Mouse (Mus musculus): ENCODE data around the gene Ppp4c. TPM values are rescaled to one million over a fixed set of nuclear protein-coding genes. Genes with fewer than 3 reads are reported as not detected.
A peak's percentile ranks its signal among the peaks of the same experiment; 100 is the strongest.
"Not testable (repeated sequence)": the region's sequence is repeated elsewhere in the genome, so short reads cannot be mapped to it uniquely, and the experiment has no call there.

The Ppp4c gene
- polyA plus RNA-seq, 1 experiment from 2014 or later, result 151 TPM

- Histone ChIP-seq H3K36me3 (ENCODE audit: insufficient read depth, low read length) (0 out of 2 replicates have a peak, but pooled peaks cover 7% of the 10 kb centered on the region), H3K9me3 (ENCODE audit: low read length) (no peaks in the 10 kb centered on the region), H3K27ac (ENCODE audit: low read length) (peak overlapping the region; percentile 43), H3K4me2 (replicated peaks; ENCODE audit: low read depth, low read length) (peak overlapping the region; percentile 72), H3K9ac (replicated peaks; ENCODE audit: low read depth) (0 out of 2 replicates have a peak overlapping the region, but pooled peaks have one; percentile 16), H3K27me3 (replicated peaks; ENCODE audit: insufficient read depth, low read length) (no peaks in the 10 kb centered on the region), H3K4me3 (ENCODE audit: low read depth, low read length) (peak overlapping the region; percentile 28), H3K4me1 (ENCODE audit: insufficient read depth, low read depth, low read length) (peaks cover 29% of the 10 kb centered on the region)
- DNase-seq (ENCODE audit: low spot score) (peak; percentile 91), ATAC-seq (peak; percentile 54)
- no peak for TF ChIP-seq EP300 (IDR thresholded peaks at IDR 0.05)
- TF ChIP-seq CTCF (IDR thresholded peaks at IDR 0.05), result peak; percentile 93
- WGBS, result 1% methylated on average over 21 of the region's 21 CpGs
Observed at GRCm38 (mm10) chr7:126779983-126780970, 12.0 kb downstream of the Ppp4c start.

- Histone ChIP-seq H3K27ac (ENCODE audit: low read length) (peak overlapping the region; percentile 43; the same call in 1 of the 2 replicates), H3K4me1 (ENCODE audit: insufficient read depth, low read depth, low read length) (peaks cover 29% of the 10 kb centered on the region)
- ATAC-seq; H3K9ac ChIP-seq (replicated peaks; ENCODE audit: low read depth); H3K4me2 ChIP-seq (replicated peaks; ENCODE audit: low read depth, low read length); H3K9me3 ChIP-seq (ENCODE audit: low read length); DNase-seq (ENCODE audit: low spot score); H3K4me3 ChIP-seq (ENCODE audit: low read depth, low read length); H3K27me3 ChIP-seq (replicated peaks; ENCODE audit: insufficient read depth, low read length); H3K36me3 ChIP-seq (ENCODE audit: insufficient read depth, low read length): not testable (repeated sequence)
- 83% methylated on average over 7 of the region's 7 CpGs for WGBS
Observed at GRCm38 (mm10) chr7:126779101-126779500, 13.2 kb downstream of the Ppp4c start.

- Histone ChIP-seq H3K4me2 (replicated peaks; ENCODE audit: low read depth, low read length) (peak overlapping the region; percentile 94), H3K27me3 (replicated peaks; ENCODE audit: insufficient read depth, low read length) (no peaks in the 10 kb centered on the region), H3K36me3 (ENCODE audit: insufficient read depth, low read length) (no peaks in the 10 kb centered on the region), H3K4me3 (ENCODE audit: low read depth, low read length) (no peak overlapping the region; the same call in 1 of the 2 replicates), H3K4me1 (ENCODE audit: insufficient read depth, low read depth, low read length) (peaks cover 29% of the 10 kb centered on the region), H3K9ac (replicated peaks; ENCODE audit: low read depth) (peak overlapping the region; percentile 98), H3K9me3 (ENCODE audit: low read length) (no peaks in the 10 kb centered on the region), H3K27ac (ENCODE audit: low read length) (peak overlapping the region; percentile 94; the same call in 1 of the 2 replicates)
- ATAC-seq (no peak), DNase-seq (ENCODE audit: low spot score) (no peak)
- TF ChIP-seq EP300 (IDR thresholded peaks at IDR 0.05), result no peak
- no peak for TF ChIP-seq CTCF (IDR thresholded peaks at IDR 0.05)
- WGBS, result 71% methylated on average over 3 of the region's 3 CpGs
Observed at GRCm38 (mm10) chr7:126778147-126778546, 14.1 kb downstream of the Ppp4c start.

GRCm38 (mm10) chr7:126777476-126777875 is 14.8 kb downstream of the Ppp4c start:
- Histone ChIP-seq H3K4me1 (ENCODE audit: insufficient read depth, low read depth, low read length) (peaks cover 29% of the 10 kb centered on the region), H3K4me2 (replicated peaks; ENCODE audit: low read depth, low read length) (peak overlapping the region; percentile 94), H3K27ac (ENCODE audit: low read length) (peak overlapping the region; percentile 94), H3K9me3 (ENCODE audit: low read length) (no peaks in the 10 kb centered on the region), H3K9ac (replicated peaks; ENCODE audit: low read depth) (peak overlapping the region; percentile 98), H3K36me3 (ENCODE audit: insufficient read depth, low read length) (no peaks in the 10 kb centered on the region), H3K4me3 (ENCODE audit: low read depth, low read length) (peak overlapping the region; percentile 93), H3K27me3 (replicated peaks; ENCODE audit: insufficient read depth, low read length) (no peaks in the 10 kb centered on the region)
- 38% methylated on average over 10 of the region's 10 CpGs for WGBS
- TF ChIP-seq EP300 (IDR thresholded peaks at IDR 0.05), result no peak
- TF ChIP-seq CTCF (IDR thresholded peaks at IDR 0.05), result no peak
- ATAC-seq (no peak), DNase-seq (ENCODE audit: low spot score) (peak; percentile 57)

- no peaks in the 10 kb centered on the region for H3K27me3 ChIP-seq (replicated peaks; ENCODE audit: insufficient read depth, low read length)
- H3K4me1 ChIP-seq (ENCODE audit: insufficient read depth, low read depth, low read length), result peaks cover 29% of the 10 kb centered on the region
- H3K36me3 ChIP-seq (ENCODE audit: insufficient read depth, low read length), result no peaks in the 10 kb centered on the region
- peak; percentile 29; the same call in 1 of the 2 replicates for TF ChIP-seq EP300 (IDR thresholded peaks at IDR 0.05)
- no peak for TF ChIP-seq CTCF (IDR thresholded peaks at IDR 0.05)
- H3K4me3 ChIP-seq (ENCODE audit: low read depth, low read length), result peak within 1 kb of the TSS; percentile 93
- DNase-seq (ENCODE audit: low spot score) (peak; percentile 98), ATAC-seq (peak; percentile 93)
- peak within 1 kb of the TSS; percentile 98 for H3K9ac ChIP-seq (replicated peaks; ENCODE audit: low read depth)
- WGBS, result under 1% methylated on average over 16 of the region's 37 CpGs
- H3K27ac ChIP-seq (ENCODE audit: low read length), result peak within 1 kb of the TSS; percentile 94
- H3K4me2 ChIP-seq (replicated peaks; ENCODE audit: low read depth, low read length), result peak within 1 kb of the TSS; percentile 94
- no peaks in the 10 kb centered on the region for H3K9me3 ChIP-seq (ENCODE audit: low read length)
Observed at GRCm38 (mm10) chr7:126776598-126777057, 15.7 kb downstream of the Ppp4c start, which contains the start of gene Ypel3. Gene Ypel3 (plus strand): TSS chr7:126776955.

- peaks cover 25% of the 10 kb centered on the region for H3K4me1 ChIP-seq (ENCODE audit: insufficient read depth, low read depth, low read length)
- 48% methylated on average over 3 of the region's 3 CpGs for WGBS
- ATAC-seq (peak; percentile 34), DNase-seq (ENCODE audit: low spot score) (peak; percentile 67)
- H3K27ac ChIP-seq (ENCODE audit: low read length), result peak overlapping the region; percentile 94
- no peaks in the 10 kb centered on the region for H3K27me3 ChIP-seq (replicated peaks; ENCODE audit: insufficient read depth, low read length)
- no peak overlapping the region for H3K4me3 ChIP-seq (ENCODE audit: low read depth, low read length)
- H3K4me2 ChIP-seq (replicated peaks; ENCODE audit: low read depth, low read length), result peak overlapping the region; percentile 94; the same call in 1 of the 2 replicates
- no peak for TF ChIP-seq CTCF (IDR thresholded peaks at IDR 0.05)
- H3K36me3 ChIP-seq (ENCODE audit: insufficient read depth, low read length), result peaks cover 4% of the 10 kb centered on the region; the same call in 1 of the 2 replicates
- H3K9ac ChIP-seq (replicated peaks; ENCODE audit: low read depth), result no peak overlapping the region
- H3K9me3 ChIP-seq (ENCODE audit: low read length), result no peaks in the 10 kb centered on the region
Observed at GRCm38 (mm10) chr7:126775978-126776234, 16.4 kb downstream of the Ppp4c start.
